Mouse (Mus musculus): ENCODE data around the gene Rbm7. TPM values are rescaled to one million over a fixed set of nuclear protein-coding genes. Genes with fewer than 3 reads are reported as not detected.
A peak's percentile ranks its signal among the peaks of the same experiment; 100 is the strongest.

Rbm7 gene
- polyA plus RNA-seq, 1 experiment from 2014 or later, result 92.8 TPM

DNA sequence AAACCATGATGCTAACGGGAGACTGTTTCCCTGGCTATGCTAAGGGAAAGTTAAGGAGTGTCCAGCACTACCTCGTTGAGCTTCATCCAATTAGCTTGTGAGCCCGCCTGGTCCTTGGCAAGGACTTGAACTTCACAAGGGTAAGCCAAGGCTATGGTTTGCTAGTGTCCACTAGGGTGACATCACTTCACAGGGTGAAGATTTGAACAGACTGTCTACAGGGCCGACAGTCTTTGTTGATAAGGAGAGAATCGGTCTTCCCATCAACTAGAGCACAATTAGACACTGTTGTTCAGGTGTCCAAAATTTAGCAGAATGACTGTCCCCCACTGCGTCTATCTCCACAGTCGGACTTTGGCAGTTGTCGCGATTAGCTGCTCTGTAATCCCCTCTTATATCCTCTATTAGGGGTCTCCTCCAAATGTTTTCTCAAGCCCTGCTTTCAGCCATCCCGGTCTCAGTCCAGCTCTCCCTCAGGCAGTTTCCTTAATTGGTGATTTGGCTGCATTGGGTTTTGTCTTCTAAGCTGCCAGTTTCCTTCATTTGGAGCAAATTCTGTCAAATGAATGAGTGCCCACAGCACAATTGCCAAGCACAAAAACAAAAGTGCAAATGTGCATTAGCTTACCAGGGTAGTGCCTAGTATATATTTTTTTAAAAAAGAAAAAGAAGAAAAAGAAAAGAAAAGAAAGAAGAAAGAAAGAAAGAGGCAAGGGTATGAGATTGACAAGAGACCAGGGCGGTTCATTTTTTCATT lies 21.7 kb upstream of the Rbm7 start:
- Histone ChIP-seq H3K4me1 (replicated peaks) (peaks cover 9% of the 10 kb centered on the region), H3K9me3 (no peaks in the 10 kb centered on the region), H3K27ac (peak overlapping the region; percentile 61), H3K4me3 (replicated peaks) (no peak overlapping the region), H3K4me2 (replicated peaks) (peak overlapping the region; percentile 31; the same call in 1 of the 2 replicates), H3K9ac (replicated peaks) (no peak overlapping the region), H3K27me3 (no peaks in the 10 kb centered on the region), H3K36me3 (no peaks in the 10 kb centered on the region)
- ATAC-seq, result no peak
- WGBS, result 69% methylated on average over 11 of the region's 11 CpGs

GRCm38 (mm10) chr9:48515332-48515731 lies 20.2 kb upstream of the Rbm7 start:
- no peak overlapping the region for H3K4me3 ChIP-seq (replicated peaks)
- no peak for ATAC-seq
- no peaks in the 10 kb centered on the region for H3K36me3 ChIP-seq
- H3K4me2 ChIP-seq (replicated peaks), result no peak overlapping the region
- no peaks in the 10 kb centered on the region for H3K27me3 ChIP-seq
- H3K9ac ChIP-seq (replicated peaks), result no peak overlapping the region
- H3K27ac ChIP-seq, result no peak overlapping the region
- peaks cover 9% of the 10 kb centered on the region for H3K4me1 ChIP-seq (replicated peaks)
- H3K9me3 ChIP-seq, result no peaks in the 10 kb centered on the region
- WGBS, result 79% methylated on average over 1 of the region's 1 CpGs

- H3K27me3 ChIP-seq, result peaks cover 3% of the 10 kb centered on the region; the same call in 1 of the 2 replicates
- WGBS, result 82% methylated on average over 5 of the region's 5 CpGs
- no peaks in the 10 kb centered on the region for H3K4me1 ChIP-seq (replicated peaks)
- H3K4me2 ChIP-seq (replicated peaks), result no peak overlapping the region
- no peak overlapping the region for H3K9ac ChIP-seq (replicated peaks)
- no peaks in the 10 kb centered on the region for H3K36me3 ChIP-seq
- no peak overlapping the region for H3K4me3 ChIP-seq (replicated peaks)
- no peak for ATAC-seq
- H3K27ac ChIP-seq, result no peak overlapping the region
- no peaks in the 10 kb centered on the region for H3K9me3 ChIP-seq
These were observed 15.0 kb upstream of the Rbm7 start for GRCm38 (mm10) chr9:48510134-48510533.

GRCm38 (mm10) chr9:48504741-48505365 lies 9.8 kb upstream of the Rbm7 start:
- no peak for ATAC-seq
- Histone ChIP-seq H3K27ac (0 out of 2 replicates have a peak overlapping the region, but pooled peaks have one; percentile 37), H3K9ac (replicated peaks) (no peak overlapping the region), H3K27me3 (peaks cover 3% of the 10 kb centered on the region; the same call in 1 of the 2 replicates), H3K9me3 (no peaks in the 10 kb centered on the region), H3K4me1 (replicated peaks) (no peaks in the 10 kb centered on the region), H3K4me3 (replicated peaks) (no peak overlapping the region), H3K36me3 (no peaks in the 10 kb centered on the region), H3K4me2 (replicated peaks) (no peak overlapping the region)
- 60% methylated on average over 8 of the region's 8 CpGs for whole genome bisulfite sequencing

DNA sequence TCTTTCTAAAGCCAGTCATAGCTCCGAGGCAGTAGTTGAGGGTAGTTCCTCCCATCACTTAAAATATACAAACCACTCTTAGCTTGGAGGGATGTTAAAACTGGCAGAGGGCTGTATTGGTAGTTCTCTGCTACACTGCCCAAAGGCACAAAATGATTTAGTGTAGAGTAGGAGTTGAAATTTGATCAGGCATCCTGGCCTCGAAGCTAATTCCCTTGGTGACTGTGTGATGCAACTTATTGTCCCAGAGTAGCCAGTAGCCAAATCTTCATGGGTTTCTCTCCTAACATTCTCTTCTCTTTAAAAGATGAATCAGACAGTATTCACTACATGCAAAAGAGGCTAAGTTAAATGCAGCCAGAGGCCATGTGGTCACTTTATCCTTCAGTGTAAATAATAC lies 7.9 kb upstream of the Rbm7 start:
- Histone ChIP-seq H3K36me3 (no peaks in the 10 kb centered on the region), H3K4me1 (replicated peaks) (no peaks in the 10 kb centered on the region), H3K9ac (replicated peaks) (no peak overlapping the region), H3K4me2 (replicated peaks) (no peak overlapping the region), H3K27me3 (peaks cover 12% of the 10 kb centered on the region; the same call in 1 of the 2 replicates), H3K4me3 (replicated peaks) (no peak overlapping the region), H3K9me3 (no peaks in the 10 kb centered on the region), H3K27ac (no peak overlapping the region)
- 82% methylated on average over 2 of the region's 2 CpGs for WGBS
- no peak for ATAC-seq

DNA sequence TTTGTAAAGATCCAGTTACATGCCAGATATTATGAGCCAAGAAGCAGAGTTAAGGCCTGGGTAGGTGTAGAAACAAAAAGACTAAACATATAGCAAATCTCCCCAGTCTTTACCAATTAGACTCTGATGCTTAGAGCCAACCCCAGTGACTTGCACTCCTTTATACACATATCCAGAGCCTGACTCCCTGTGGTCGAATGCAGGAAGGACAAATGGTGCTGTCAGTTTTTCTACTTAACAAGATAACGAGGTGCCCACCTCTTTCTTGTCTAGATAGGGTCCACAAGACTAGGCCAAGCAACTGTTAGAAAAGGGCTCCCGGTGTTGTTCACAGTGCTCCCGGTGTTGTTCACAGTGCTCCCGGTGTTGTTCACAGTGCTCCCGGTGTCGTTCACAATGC lies 6.1 kb upstream of the Rbm7 start:
- H3K27ac ChIP-seq, result no peak overlapping the region
- no peak overlapping the region for H3K9ac ChIP-seq (replicated peaks)
- H3K36me3 ChIP-seq, result no peaks in the 10 kb centered on the region
- H3K4me1 ChIP-seq (replicated peaks), result peaks cover 2% of the 10 kb centered on the region
- 0 out of 2 replicates have a peak, but pooled peaks cover 13% of the 10 kb centered on the region for H3K27me3 ChIP-seq
- no peak overlapping the region for H3K4me2 ChIP-seq (replicated peaks)
- H3K9me3 ChIP-seq, result no peaks in the 10 kb centered on the region
- WGBS, result 84% methylated on average over 7 of the region's 7 CpGs
- no peak overlapping the region for H3K4me3 ChIP-seq (replicated peaks)
- ATAC-seq, result no peak

- Histone ChIP-seq H3K36me3 (peaks cover 24% of the 10 kb centered on the region), H3K9me3 (no peaks in the 10 kb centered on the region), H3K27ac (peak overlapping the region; percentile 94), H3K9ac (replicated peaks) (peak overlapping the region; percentile 90), H3K4me2 (replicated peaks) (peak overlapping the region; percentile 78), H3K4me1 (replicated peaks) (peaks cover 19% of the 10 kb centered on the region), H3K27me3 (0 out of 2 replicates have a peak, but pooled peaks cover 13% of the 10 kb centered on the region), H3K4me3 (replicated peaks) (peak overlapping the region; percentile 68)
- ATAC-seq, result peak; percentile 83
- 2% methylated on average over 34 of the region's 34 CpGs for WGBS
These were observed 441 bp upstream of the Rbm7 start for GRCm38 (mm10) chr9:48495548-48495932.

- Histone ChIP-seq H3K9me3 (no peaks in the 10 kb centered on the region), H3K27me3 (peaks cover 6% of the 10 kb centered on the region), H3K9ac (replicated peaks) (peak overlapping the region; percentile 46; the same call in 1 of the 2 replicates), H3K27ac (no peak overlapping the region), H3K36me3 (peaks cover 7% of the 10 kb centered on the region), H3K4me3 (replicated peaks) (peak overlapping the region; percentile 91), H3K4me1 (replicated peaks) (peaks cover 13% of the 10 kb centered on the region), H3K4me2 (replicated peaks) (peak overlapping the region; percentile 95)
- WGBS, result 37% methylated on average over 20 of the region's 20 CpGs
- ATAC-seq, result no peak
These were observed 13.6 kb downstream of the Rbm7 start for GRCm38 (mm10) chr9:48481214-48482134.

DNA sequence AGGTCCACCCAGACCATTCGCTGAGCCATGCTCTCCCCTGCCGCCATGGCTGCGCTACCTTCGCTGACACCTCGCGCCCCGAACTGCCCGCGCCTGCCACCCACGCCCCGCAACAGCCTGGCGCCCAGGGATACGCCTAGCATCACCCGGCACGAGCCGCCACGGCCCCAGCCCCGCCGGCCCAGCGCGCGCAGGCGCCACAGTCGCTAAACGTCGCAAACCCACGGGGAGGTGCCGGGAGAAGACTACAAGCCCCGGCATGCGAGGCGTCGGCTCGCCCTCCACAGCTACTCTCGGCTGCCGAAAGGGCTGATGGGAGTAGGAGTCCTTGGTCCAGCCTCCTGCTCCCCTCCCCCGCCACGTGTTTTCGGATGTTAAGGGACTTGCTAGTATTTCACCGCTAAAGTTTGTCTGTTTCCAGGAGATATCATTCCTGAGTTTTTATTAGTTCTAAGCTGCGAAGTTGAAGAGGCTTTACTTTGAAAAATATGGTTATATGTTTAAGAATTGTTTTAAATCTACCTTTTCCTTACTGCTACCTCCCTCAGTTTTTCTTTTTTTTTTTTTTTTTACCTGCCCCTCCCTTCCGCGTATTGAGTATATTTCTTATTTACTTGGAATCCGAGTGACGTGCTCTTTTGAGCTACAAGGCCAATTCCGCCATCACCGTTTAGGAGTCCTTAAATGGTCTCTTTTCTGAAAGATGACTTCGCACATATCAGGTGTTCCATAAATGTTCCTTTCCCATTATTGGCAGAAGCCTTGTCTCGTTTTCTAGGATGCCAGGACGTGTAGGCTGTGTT lies 14.5 kb downstream of the Rbm7 start, which contains the start of gene Rexo2:
Gene Rexo2, minus strand, starts transcription at position 213 of the 803 bp plus-strand sequence.
- H3K27me3 ChIP-seq, result peaks cover 6% of the 10 kb centered on the region
- 1% methylated on average over 49 of the region's 49 CpGs for WGBS
- H3K9ac ChIP-seq (replicated peaks), result peak within 1 kb of the TSS; percentile 86

GRCm38 (mm10) chr9:48479838-48480410 lies 15.2 kb downstream of the Rbm7 start:
- Histone ChIP-seq H3K36me3 (peaks cover 4% of the 10 kb centered on the region), H3K4me2 (replicated peaks) (peak overlapping the region; percentile 95), H3K4me3 (replicated peaks) (peak overlapping the region; percentile 91), H3K9me3 (no peaks in the 10 kb centered on the region), H3K27me3 (peaks cover 6% of the 10 kb centered on the region), H3K4me1 (replicated peaks) (peaks cover 13% of the 10 kb centered on the region), H3K27ac (no peak overlapping the region), H3K9ac (replicated peaks) (peak overlapping the region; percentile 86)
- ATAC-seq, result no peak
- 6% methylated on average over 25 of the region's 25 CpGs for whole genome bisulfite sequencing

More for the DNA sequence above, 14.5 kb downstream of the Rbm7 start, which contains the start of gene Rexo2:
- peaks cover 13% of the 10 kb centered on the region for H3K4me1 ChIP-seq (replicated peaks)
- no peaks in the 10 kb centered on the region for H3K9me3 ChIP-seq
- H3K4me3 ChIP-seq (replicated peaks), result peak within 1 kb of the TSS; percentile 91
- ATAC-seq, result peak; percentile 99
- H3K4me2 ChIP-seq (replicated peaks), result peak within 1 kb of the TSS; percentile 95
- H3K36me3 ChIP-seq, result peaks cover 7% of the 10 kb centered on the region
- H3K27ac ChIP-seq, result no peak within 1 kb of the TSS

- Histone ChIP-seq H3K9me3 (no peaks in the 10 kb centered on the region), H3K4me1 (replicated peaks) (peaks cover 13% of the 10 kb centered on the region), H3K27ac (no peak overlapping the region), H3K4me2 (replicated peaks) (no peak overlapping the region), H3K4me3 (replicated peaks) (no peak overlapping the region), H3K9ac (replicated peaks) (no peak overlapping the region), H3K36me3 (peaks cover 8% of the 10 kb centered on the region; the same call in 1 of the 2 replicates), H3K27me3 (peaks cover 6% of the 10 kb centered on the region)
- 95% methylated on average over 4 of the region's 4 CpGs for WGBS
- no peak for ATAC-seq
These were observed 16.3 kb downstream of the Rbm7 start for GRCm38 (mm10) chr9:48478808-48479207.

All from midbrain, embryonic 13.5 days (tissue).